Mouse (Mus musculus) bone marrow, adult 2 months (tissue): Measurements from ENCODE around the gene Trir. TPM values are rescaled to one million over a fixed set of nuclear protein-coding genes. Genes with fewer than 3 reads are reported as not detected.

ENCODE experiments used
- H3K27ac ChIP-seq: fragments of 200-500 bp; 2 replicates; pipeline ENCODE4 v1.5.1; 2012; ENCODE audit warnings: low read depth, mild to moderate bottlenecking, control low read depth, inconsistent platforms, low read length; ENCODE audit not compliant: control insufficient read depth, poor library complexity, insufficient read depth
- H3K4me1 ChIP-seq: fragments of 200-500 bp; 2 replicates; pipeline ENCODE4 v1.6.1; 2011; ENCODE audit warnings: low read length; ENCODE audit not compliant: control insufficient read depth, insufficient read depth
- H3K4me3 ChIP-seq: fragments of 200-500 bp; replicated peaks from 2 replicates; pipeline ENCODE3; 2011; ENCODE audit warnings: mild to moderate bottlenecking, low read depth, low read length, control low read depth; ENCODE audit not compliant: control insufficient read depth
- CTCF ChIP-seq: fragments of 200-500 bp; IDR thresholded peaks from 2 replicates; pipeline ENCODE4 v1.5.1; 2011; ENCODE audit warnings: low read length, control low read depth; ENCODE audit not compliant: control insufficient read depth, insufficient read depth
- POLR2A ChIP-seq: fragments of 200-500 bp; IDR thresholded peaks from 2 replicates; pipeline ENCODE4 v1.6.1; 2011; ENCODE audit warnings: low read depth, mild to moderate bottlenecking, control low read depth, low read length, borderline replicate concordance; ENCODE audit not compliant: control insufficient read depth
- WGBS: fragments of 180-500 bp; shearing (Covaris S2); methylation state at CpG from one replicate; pipeline ENCODE4 v1.1.7; 2018; 5-methylcytosine and 5-hydroxymethylcytosine counted together
- polyA plus RNA-seq: library from polyadenylated mRNA; stranded (reverse); fragments of >200 nt; gene quantifications from 2 replicates; pipeline ENCODE4 v1.2.4, GENCODE M21; 2011; ENCODE audit warnings: low replicate concordance; ENCODE audit not compliant: missing spikeins, insufficient read depth, insufficient read length

Trir gene
- 240 and 300 TPM in 2 replicates for polyA plus RNA-seq

DNA sequence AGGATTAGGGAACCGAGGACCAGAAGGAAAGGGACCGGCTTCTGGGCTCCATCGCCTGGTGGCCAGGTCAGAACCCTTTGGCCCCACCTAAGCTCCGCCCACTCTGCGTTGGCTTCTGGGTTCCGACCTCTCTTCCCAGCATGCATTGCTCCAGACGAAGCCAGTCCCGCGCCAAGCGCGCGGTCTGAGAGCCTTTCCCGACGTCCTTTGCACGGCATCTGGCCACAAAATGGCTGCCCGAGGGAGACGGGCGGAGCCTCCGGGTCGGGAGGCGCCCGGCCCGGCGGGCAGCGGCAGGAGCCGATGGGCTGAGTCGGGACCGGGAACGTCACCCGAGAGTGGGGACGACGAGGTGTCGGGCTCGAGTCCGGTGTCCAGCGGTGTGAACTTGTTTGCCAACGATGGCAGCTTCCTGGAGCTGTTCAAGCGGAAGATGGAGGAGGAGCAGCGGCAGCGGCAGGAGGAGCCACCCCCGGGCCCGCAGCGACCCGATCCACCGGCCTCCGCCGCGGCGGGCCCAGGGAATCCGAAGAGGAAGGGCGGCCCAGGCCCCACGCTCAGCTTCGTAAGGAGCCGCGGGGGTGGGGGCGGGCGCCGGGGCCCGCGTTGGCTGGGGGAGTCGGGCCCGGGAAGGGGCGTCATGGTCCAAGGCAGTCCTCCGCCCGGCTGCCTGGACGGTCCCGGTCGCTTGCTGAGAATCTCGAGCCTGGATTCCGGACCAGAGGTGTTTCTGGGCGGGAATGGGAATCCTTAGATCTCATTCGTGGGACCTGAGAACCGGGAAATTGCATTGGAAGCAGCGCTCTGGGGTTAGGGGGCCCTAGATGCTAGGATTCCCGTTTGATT is at the start of gene Trir:
Gene Trir (plus strand): TSS at position 154 of the 846 bp plus-strand sequence.
- peak; percentile 99 for TF ChIP-seq POLR2A
- TF ChIP-seq CTCF: peak; percentile 24; the same call in 1 of the 2 replicates
- H3K4me3 ChIP-seq: peak within 1 kb of the TSS; percentile 97

GRCm38 (mm10) chr8:84977435-84978247 is 49.0 kb upstream of the Trir start:
- Histone ChIP-seq H3K4me1 (peaks cover 11% of the 10 kb centered on the region), H3K27ac (peak overlapping the region; percentile 98)
- under 1% methylated on average over 69 of the region's 70 CpGs for WGBS

More for the DNA sequence above, at the start of gene Trir:
- peaks cover 4% of the 10 kb centered on the region for H3K4me1 ChIP-seq
- WGBS: under 1% methylated on average over 75 of the region's 75 CpGs
- H3K27ac ChIP-seq: peak within 1 kb of the TSS; percentile 98

DNA sequence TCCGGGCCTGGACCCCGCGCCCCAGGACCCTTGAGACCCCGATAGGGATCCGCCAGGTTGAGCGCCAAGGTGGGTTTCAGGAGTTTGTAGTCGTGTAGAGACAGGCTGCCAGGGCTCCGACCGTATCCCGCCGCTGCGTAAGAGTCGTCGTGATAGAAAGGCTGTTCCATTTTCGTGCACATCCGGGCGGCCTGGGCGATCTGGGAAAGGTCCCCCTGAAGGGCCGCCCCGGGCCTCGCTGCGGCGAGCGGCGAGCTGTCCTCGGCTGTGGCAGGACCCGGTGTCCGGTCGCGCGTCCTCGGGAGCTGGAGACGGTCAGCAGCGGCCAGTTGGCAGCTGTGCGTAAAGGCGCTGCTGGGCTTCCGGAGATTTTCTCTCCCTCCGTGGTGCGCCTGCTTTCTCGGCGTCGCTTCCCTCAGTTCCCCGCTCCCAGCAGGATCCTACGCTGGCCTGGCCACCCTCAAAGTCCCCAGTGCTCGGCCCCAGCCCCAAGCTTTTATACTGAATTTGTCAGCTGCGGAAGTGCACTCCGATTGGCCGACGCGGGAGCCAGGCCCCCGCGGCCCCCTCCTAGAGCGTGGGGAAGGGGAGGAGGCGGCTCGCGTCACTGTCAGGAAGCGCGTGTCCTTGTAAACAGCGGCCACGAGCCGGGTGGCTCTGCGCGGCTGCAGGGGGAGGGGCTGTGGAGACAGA is 48.2 kb upstream of the Trir start, which contains the start of gene Junb:
Gene Junb (minus strand): TSS at position 471 of the 693 bp plus-strand sequence.
- H3K4me3 ChIP-seq: peak within 1 kb of the TSS; percentile 89
- H3K4me1 ChIP-seq: peaks cover 13% of the 10 kb centered on the region
- TF ChIP-seq CTCF (no peak), POLR2A (peak; percentile 100)
- peak within 1 kb of the TSS; percentile 98 for H3K27ac ChIP-seq
- WGBS: under 1% methylated on average over 63 of the region's 63 CpGs

More at GRCm38 (mm10) chr8:84977435-84978247, 49.0 kb upstream of the Trir start:
- TF ChIP-seq CTCF (no peak), POLR2A (peak; percentile 76; the same call in 1 of the 2 replicates)
- H3K4me3 ChIP-seq: peak overlapping the region; percentile 89

GRCm38 (mm10) chr8:84979599-84980421 is 46.8 kb upstream of the Trir start:
- WGBS: 2% methylated on average over 42 of the region's 42 CpGs
- Histone ChIP-seq H3K4me1 (peaks cover 15% of the 10 kb centered on the region), H3K27ac (peak overlapping the region; percentile 95), H3K4me3 (peak overlapping the region; percentile 29)
- TF ChIP-seq POLR2A: peak; percentile 49; the same call in 1 of the 2 replicates
- TF ChIP-seq CTCF: no peak

GRCm38 (mm10) chr8:84980622-84981358 is 45.8 kb upstream of the Trir start:
- no peak for TF ChIP-seq CTCF
- no peak for TF ChIP-seq POLR2A
- Histone ChIP-seq H3K27ac (peak overlapping the region; percentile 95), H3K4me3 (no peak overlapping the region), H3K4me1 (peaks cover 14% of the 10 kb centered on the region)
- WGBS: 27% methylated on average over 11 of the region's 11 CpGs

GRCm38 (mm10) chr8:84981644-84982498 is 44.8 kb upstream of the Trir start:
- Histone ChIP-seq H3K4me1 (peaks cover 16% of the 10 kb centered on the region), H3K27ac (peak overlapping the region; percentile 73), H3K4me3 (no peak overlapping the region)
- WGBS: 25% methylated on average over 15 of the region's 15 CpGs
- peak; percentile 6; the same call in 1 of the 2 replicates for TF ChIP-seq POLR2A
- TF ChIP-seq CTCF: no peak
